Mouse (Mus musculus): ENCODE measurements around the gene Dpep1. TPM values are rescaled to one million over a fixed set of nuclear protein-coding genes. Genes with fewer than 3 reads are reported as not detected.
"Not testable (repeated sequence)": the region's sequence is repeated elsewhere in the genome, so short reads cannot be mapped to it uniquely, and the experiment has no call there.

Dpep1 gene
- total RNA-seq, 2 experiments from 2014 or later, result not detected

GRCm38 (mm10) chr8:123203571-123203970 lies 17.5 kb downstream of the Dpep1 start:
- intact Hi-C loops (cut with DNase I), result loop anchor here (5.0 kb wide), 1 partner anchor 96 kb away; no protein-coding TSS in a partner anchor
- no peak for DNase-seq

GRCm38 (mm10) chr8:123211876-123212275 lies 25.8 kb downstream of the Dpep1 start:
- intact Hi-C loops (cut with DNase I), result no loop called here
- DNase-seq, result no peak

GRCm38 (mm10) chr8:123212321-123213117 lies 26.5 kb downstream of the Dpep1 start, which contains the start of the genes Chmp1a and Spata33:
Gene Chmp1a (minus strand): TSS chr8:123212763.
Gene Spata33 (plus strand): TSS chr8:123212832.
- DNase-seq, result peak; percentile 95
- intact Hi-C loops (cut with DNase I), result no loop called here

GRCm38 (mm10) chr8:123213118-123213772 lies 27.2 kb downstream of the Dpep1 start:
- intact Hi-C loops (cut with DNase I), result no loop called here
- DNase-seq, result no peak

GRCm38 (mm10) chr8:123215430-123215829 lies 29.4 kb downstream of the Dpep1 start:
- no peak for DNase-seq
- intact Hi-C loops (cut with DNase I), result no loop called here

- intact Hi-C loops (cut with DNase I), result no loop called here
- DNase-seq, result no peak
Observed at GRCm38 (mm10) chr8:123220917-123221316, 34.9 kb downstream of the Dpep1 start.

- intact Hi-C loops (cut with DNase I), result no loop called here
- DNase-seq, result peak; percentile 92
Observed at GRCm38 (mm10) chr8:123224278-123225266, 38.5 kb downstream of the Dpep1 start, which contains the start of gene Cdk10. Gene Cdk10 (plus strand): TSS chr8:123224842.

- intact Hi-C loops (cut with DNase I), result no loop called here
- no peak for DNase-seq
Observed at GRCm38 (mm10) chr8:123228416-123228815, 42.4 kb downstream of the Dpep1 start.

GRCm38 (mm10) chr8:123230326-123230725 lies 44.3 kb downstream of the Dpep1 start:
- intact Hi-C loops (cut with DNase I); DNase-seq: not testable (repeated sequence)

GRCm38 (mm10) chr8:123231742-123232141 lies 45.7 kb downstream of the Dpep1 start:
- no peak for DNase-seq
- intact Hi-C loops (cut with DNase I), result no loop called here

- DNase-seq, result no peak
- intact Hi-C loops (cut with DNase I), result no loop called here
Observed at GRCm38 (mm10) chr8:123232553-123232952, 46.5 kb downstream of the Dpep1 start.

- intact Hi-C loops (cut with DNase I), result no loop called here
- peak; percentile 54 for DNase-seq
Observed at GRCm38 (mm10) chr8:123233300-123233699, 47.3 kb downstream of the Dpep1 start.

GRCm38 (mm10) chr8:123233760-123234159 lies 47.7 kb downstream of the Dpep1 start:
- intact Hi-C loops (cut with DNase I), result no loop called here
- DNase-seq, result no peak

- DNase-seq, result peak; percentile 32
- intact Hi-C loops (cut with DNase I), result no loop called here
Observed at GRCm38 (mm10) chr8:123234918-123235519, 49.0 kb downstream of the Dpep1 start.

GRCm38 (mm10) chr8:123235520-123236497 lies 49.8 kb downstream of the Dpep1 start, which contains the start of gene Spata2l:
Gene Spata2l (minus strand): TSS chr8:123236233.
- intact Hi-C loops (cut with DNase I), result no loop called here
- DNase-seq, result peak; percentile 73

- no peak for DNase-seq
- intact Hi-C loops (cut with DNase I), result no loop called here
Observed at GRCm38 (mm10) chr8:123239398-123239797, 53.4 kb downstream of the Dpep1 start.

- intact Hi-C loops (cut with DNase I), result no loop called here
- no peak for DNase-seq
Observed at GRCm38 (mm10) chr8:123242107-123242923, 56.3 kb downstream of the Dpep1 start.

GRCm38 (mm10) chr8:123243053-123243452 lies 57.0 kb downstream of the Dpep1 start:
- DNase-seq, result no peak

More at GRCm38 (mm10) chr8:123243053-123243452, 57.0 kb downstream of the Dpep1 start:
- intact Hi-C loops (cut with DNase I), result no loop called here
